Mouse (Mus musculus): Measurements from ENCODE around the gene Pnlip. TPM values are rescaled to one million over a fixed set of nuclear protein-coding genes. Genes with fewer than 3 reads are reported as not detected.

Pnlip gene
- total and polyA plus RNA-seq, 3 experiments = 0.08 to 0.30 TPM; not detected in 1

DNA sequence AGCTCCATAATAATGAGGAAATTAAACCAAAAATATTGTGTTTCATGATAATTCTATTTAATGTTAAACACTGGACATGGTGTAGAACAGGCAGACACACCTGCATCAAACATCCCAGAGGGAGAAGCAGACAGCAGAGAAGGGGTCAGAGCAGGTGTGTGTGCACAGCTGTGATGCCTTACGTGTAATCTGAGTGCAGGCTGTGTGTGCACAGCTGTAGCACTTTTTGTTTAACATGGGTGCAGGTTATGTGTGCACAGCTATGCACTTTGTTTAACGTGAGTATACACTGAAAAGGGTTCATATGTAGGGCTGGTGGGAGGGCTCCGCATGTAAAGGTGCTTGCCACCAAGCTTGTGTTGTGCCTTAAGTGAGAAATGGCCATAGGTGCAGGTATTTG is 39.6 kb upstream of the Pnlip start:
- dilution Hi-C loops (cut with MboI; ENCODE audit: extremely low pct_ligation_motif_present, extremely low pct_unique_long_range_greater_than_20kb, low sequenced_read_pairs) = no loop called here
- Histone ChIP-seq H3K27me3 (replicated peaks) (no peaks in the 10 kb centered on the region), H3K4me2 (ENCODE audit: insufficient read depth, low read depth, poor library complexity, severe bottlenecking) (no peak overlapping the region), H3K4me1 (ENCODE audit: control insufficient read depth in 1 of 2, insufficient read depth in 2 of 2) (no peaks in the 10 kb centered on the region), H3K36me3 (replicated peaks in 1 of 2; ENCODE audit: control insufficient read depth in 1 of 2, insufficient read depth in 1 of 2, low read length in 1 of 2) (no peaks in the 10 kb centered on the region), H3K4me3 (replicated peaks in 1 of 3; ENCODE audit: low read depth in 2 of 3, low read length in 2 of 3, poor library complexity in 1 of 3) (no peak overlapping the region), H3K27ac (ENCODE audit: insufficient read depth, low read depth) (no peak overlapping the region), H3K79me2 (replicated peaks; ENCODE audit: control insufficient read depth, extremely low read depth, insufficient read depth, poor library complexity, severe bottlenecking) (no peaks in the 10 kb centered on the region), H3K9me3 (replicated peaks; ENCODE audit: low read length) (no peaks in the 10 kb centered on the region), H3K9ac (ENCODE audit: insufficient read depth, low read depth) (no peak overlapping the region)
- TF ChIP-seq JUND (conservative IDR thresholded peaks at IDR 0.05; ENCODE audit: low read depth, low read length) (no peak), USF2 (conservative IDR thresholded peaks at IDR 0.05; ENCODE audit: low read depth, low read length) (no peak), ZKSCAN1 (IDR thresholded peaks at IDR 0.05; ENCODE audit: borderline replicate concordance, low read depth, low read length) (no peak), E2F4 (IDR thresholded peaks at IDR 0.05; ENCODE audit: insufficient replicate concordance, low read depth, low read length) (no peak), IRF4 (IDR thresholded peaks at IDR 0.05; ENCODE audit: low read depth, low read length) (no peak), CHD1 (IDR thresholded peaks at IDR 0.05; ENCODE audit: low read depth, low read length) (no peak), MEF2A (IDR thresholded peaks at IDR 0.05; ENCODE audit: borderline replicate concordance, low read depth, low read length) (no peak), USF1 (IDR thresholded peaks at IDR 0.05; ENCODE audit: low read depth, low read length) (no peak)
- DNase-seq (ENCODE audit: extremely low read depth) = no peak
- in situ Hi-C loops (cut with MboI; ENCODE audit: low pct_ligation_motif_present, low pct_unique_long_range_greater_than_20kb, low sequenced_read_pairs) = no loop called here

DNA sequence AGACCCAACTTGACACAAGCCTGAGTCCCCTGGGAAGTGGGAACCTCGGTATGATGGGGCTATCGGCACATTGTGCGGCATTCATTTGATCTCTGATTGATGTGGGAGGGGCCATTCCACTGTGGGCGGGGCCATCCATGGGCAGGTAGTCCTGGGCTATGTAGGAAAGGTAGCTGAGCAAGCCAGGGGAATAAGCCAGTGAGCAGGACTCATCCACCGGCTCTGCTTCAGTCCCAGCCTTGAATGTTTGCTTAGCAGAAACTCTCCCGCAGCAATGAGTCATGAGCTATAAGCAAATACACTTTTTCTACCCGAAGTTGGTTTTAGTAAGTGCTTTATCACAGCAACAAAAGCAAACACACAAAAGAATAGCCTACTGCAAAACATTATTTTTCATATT is 35.7 kb upstream of the Pnlip start:
- dilution Hi-C loops (cut with MboI; ENCODE audit: extremely low pct_ligation_motif_present, extremely low pct_unique_long_range_greater_than_20kb, low sequenced_read_pairs) = no loop called here
- no peak for TF ChIP-seq JUND (conservative IDR thresholded peaks at IDR 0.05; ENCODE audit: low read depth, low read length)
- TF ChIP-seq CTCF (conservative IDR thresholded peaks at IDR 0.05 in 1 of 2, IDR thresholded peaks at IDR 0.05 in 1 of 2; ENCODE audit: low read depth in 2 of 2, low read length in 2 of 2) = no peak
- TF ChIP-seq MAX (IDR thresholded peaks at IDR 0.05; ENCODE audit: low read length) = no peak
- no peak for TF ChIP-seq MYC (IDR thresholded peaks at IDR 0.05; ENCODE audit: low read depth, low read length)
- TF ChIP-seq NELFE (IDR thresholded peaks at IDR 0.05; ENCODE audit: low read depth, low read length) = no peak
- no peak for TF ChIP-seq ZC3H11A (IDR thresholded peaks at IDR 0.05; ENCODE audit: low read depth, low read length)
- no peak for TF ChIP-seq MXI1 (IDR thresholded peaks at IDR 0.05; ENCODE audit: low read depth, low read length)
- no peak for TF ChIP-seq CHD2 (IDR thresholded peaks at IDR 0.05; ENCODE audit: low read length)
- TF ChIP-seq ZKSCAN1 (IDR thresholded peaks at IDR 0.05; ENCODE audit: borderline replicate concordance, low read depth, low read length) = no peak
- TF ChIP-seq ZNF384 (IDR thresholded peaks at IDR 0.05; ENCODE audit: low read depth, low read length) = no peak
- TF ChIP-seq ELF1 (IDR thresholded peaks at IDR 0.05; ENCODE audit: low read depth, low read length) = no peak

More for the DNA sequence above, 35.7 kb upstream of the Pnlip start:
- Histone ChIP-seq H3K79me2 (replicated peaks; ENCODE audit: control insufficient read depth, extremely low read depth, insufficient read depth, poor library complexity, severe bottlenecking) (no peaks in the 10 kb centered on the region), H3K4me2 (ENCODE audit: insufficient read depth, low read depth, poor library complexity, severe bottlenecking) (no peak overlapping the region), H3K9me3 (replicated peaks; ENCODE audit: low read length) (no peaks in the 10 kb centered on the region), H3K4me1 (ENCODE audit: control insufficient read depth in 1 of 2, insufficient read depth in 2 of 2) (no peaks in the 10 kb centered on the region), H3K4me3 (replicated peaks in 1 of 3; ENCODE audit: low read depth in 2 of 3, low read length in 2 of 3, poor library complexity in 1 of 3) (no peak overlapping the region), H3K9ac (ENCODE audit: insufficient read depth, low read depth) (no peak overlapping the region), H3K27me3 (replicated peaks) (no peaks in the 10 kb centered on the region), H3K27ac (ENCODE audit: insufficient read depth, low read depth) (no peak overlapping the region), H3K36me3 (replicated peaks in 1 of 2; ENCODE audit: control insufficient read depth in 1 of 2, insufficient read depth in 1 of 2, low read length in 1 of 2) (no peaks in the 10 kb centered on the region)
- DNase-seq (ENCODE audit: extremely low read depth) = no peak
- in situ Hi-C loops (cut with MboI; ENCODE audit: low pct_ligation_motif_present, low pct_unique_long_range_greater_than_20kb, low sequenced_read_pairs) = no loop called here

Measured in CH12.LX (cell line).